Mouse (Mus musculus): Measurements from ENCODE around the gene Arhgap21. TPM values are rescaled to one million over a fixed set of nuclear protein-coding genes. Genes with fewer than 3 reads are reported as not detected.
A peak's percentile ranks its signal among the peaks of the same experiment; 100 is the strongest.

Arhgap21 gene
- polyA plus RNA-seq, 1 experiment from 2014 or later, result 14.8 TPM

GRCm38 (mm10) chr2:20991508-20991907, 22.8 kb upstream of the Arhgap21 start:
- H3K27ac ChIP-seq (ENCODE audit: low read length), result no peak overlapping the region
- no peak overlapping the region for H3K9ac ChIP-seq (ENCODE audit: low read length)
- ATAC-seq (replicated peaks; ENCODE audit: extremely low read depth, insufficient read depth, low FRiP score), result no peak
- H3K4me2 ChIP-seq (ENCODE audit: low read depth, low read length), result no peak overlapping the region
- H3K9me3 ChIP-seq (replicated peaks; ENCODE audit: control insufficient read depth, low read length), result no peaks in the 10 kb centered on the region
- no peak overlapping the region for H3K4me3 ChIP-seq (ENCODE audit: low read length)
- H3K4me1 ChIP-seq (ENCODE audit: control insufficient read depth, insufficient read depth, low read length), result peaks cover 3% of the 10 kb centered on the region; the same call in 1 of the 2 replicates
- H3K27me3 ChIP-seq (ENCODE audit: control insufficient read depth, insufficient read depth, low read length), result no peaks in the 10 kb centered on the region
- no peaks in the 10 kb centered on the region for H3K36me3 ChIP-seq (ENCODE audit: control insufficient read depth, insufficient read depth)
- 93% methylated on average over 2 of the region's 2 CpGs for WGBS

GRCm38 (mm10) chr2:20990907-20991306, 22.2 kb upstream of the Arhgap21 start:
- no peaks in the 10 kb centered on the region for H3K36me3 ChIP-seq (ENCODE audit: control insufficient read depth, insufficient read depth)
- peak; percentile 58 for ATAC-seq (replicated peaks; ENCODE audit: extremely low read depth, insufficient read depth, low FRiP score)
- H3K4me3 ChIP-seq (ENCODE audit: low read length), result no peak overlapping the region
- H3K4me2 ChIP-seq (ENCODE audit: low read depth, low read length), result no peak overlapping the region
- peaks cover 3% of the 10 kb centered on the region; the same call in 1 of the 2 replicates for H3K4me1 ChIP-seq (ENCODE audit: control insufficient read depth, insufficient read depth, low read length)
- H3K9me3 ChIP-seq (replicated peaks; ENCODE audit: control insufficient read depth, low read length), result no peaks in the 10 kb centered on the region
- 19% methylated on average over 2 of the region's 2 CpGs for WGBS
- no peaks in the 10 kb centered on the region for H3K27me3 ChIP-seq (ENCODE audit: control insufficient read depth, insufficient read depth, low read length)
- H3K9ac ChIP-seq (ENCODE audit: low read length), result no peak overlapping the region
- no peak overlapping the region for H3K27ac ChIP-seq (ENCODE audit: low read length)

GRCm38 (mm10) chr2:20990056-20990455, 21.4 kb upstream of the Arhgap21 start:
- H3K27me3 ChIP-seq (ENCODE audit: control insufficient read depth, insufficient read depth, low read length), result no peaks in the 10 kb centered on the region
- no peak overlapping the region for H3K27ac ChIP-seq (ENCODE audit: low read length)
- peaks cover 3% of the 10 kb centered on the region; the same call in 1 of the 2 replicates for H3K4me1 ChIP-seq (ENCODE audit: control insufficient read depth, insufficient read depth, low read length)
- H3K4me3 ChIP-seq (ENCODE audit: low read length), result no peak overlapping the region
- no peak for ATAC-seq (replicated peaks; ENCODE audit: extremely low read depth, insufficient read depth, low FRiP score)
- H3K4me2 ChIP-seq (ENCODE audit: low read depth, low read length), result no peak overlapping the region
- H3K9ac ChIP-seq (ENCODE audit: low read length), result no peak overlapping the region
- WGBS, result 81% methylated on average over 3 of the region's 3 CpGs
- H3K36me3 ChIP-seq (ENCODE audit: control insufficient read depth, insufficient read depth), result no peaks in the 10 kb centered on the region
- H3K9me3 ChIP-seq (replicated peaks; ENCODE audit: control insufficient read depth, low read length), result no peaks in the 10 kb centered on the region

- H3K4me1 ChIP-seq (ENCODE audit: control insufficient read depth, insufficient read depth, low read length), result peaks cover 3% of the 10 kb centered on the region; the same call in 1 of the 2 replicates
- H3K9ac ChIP-seq (ENCODE audit: low read length), result no peak overlapping the region
- no peak overlapping the region for H3K27ac ChIP-seq (ENCODE audit: low read length)
- WGBS, result 47% methylated on average over 3 of the region's 3 CpGs
- ATAC-seq (replicated peaks; ENCODE audit: extremely low read depth, insufficient read depth, low FRiP score), result no peak
- no peak overlapping the region for H3K4me3 ChIP-seq (ENCODE audit: low read length)
- H3K9me3 ChIP-seq (replicated peaks; ENCODE audit: control insufficient read depth, low read length), result no peaks in the 10 kb centered on the region
- H3K4me2 ChIP-seq (ENCODE audit: low read depth, low read length), result no peak overlapping the region
- H3K27me3 ChIP-seq (ENCODE audit: control insufficient read depth, insufficient read depth, low read length), result no peaks in the 10 kb centered on the region
- H3K36me3 ChIP-seq (ENCODE audit: control insufficient read depth, insufficient read depth), result no peaks in the 10 kb centered on the region
Measured at GRCm38 (mm10) chr2:20987822-20988221, 19.1 kb upstream of the Arhgap21 start.

GRCm38 (mm10) chr2:20978726-20979125, 10.0 kb upstream of the Arhgap21 start:
- 74% methylated on average over 8 of the region's 8 CpGs for whole genome bisulfite sequencing
- ATAC-seq (replicated peaks; ENCODE audit: extremely low read depth, insufficient read depth, low FRiP score), result no peak
- H3K36me3 ChIP-seq (ENCODE audit: control insufficient read depth, insufficient read depth), result no peaks in the 10 kb centered on the region
- no peaks in the 10 kb centered on the region for H3K9me3 ChIP-seq (replicated peaks; ENCODE audit: control insufficient read depth, low read length)
- no peak overlapping the region for H3K4me2 ChIP-seq (ENCODE audit: low read depth, low read length)
- no peaks in the 10 kb centered on the region for H3K27me3 ChIP-seq (ENCODE audit: control insufficient read depth, insufficient read depth, low read length)
- no peak overlapping the region for H3K4me3 ChIP-seq (ENCODE audit: low read length)
- H3K4me1 ChIP-seq (ENCODE audit: control insufficient read depth, insufficient read depth, low read length), result no peaks in the 10 kb centered on the region
- no peak overlapping the region for H3K9ac ChIP-seq (ENCODE audit: low read length)
- H3K27ac ChIP-seq (ENCODE audit: low read length), result no peak overlapping the region

- no peaks in the 10 kb centered on the region for H3K27me3 ChIP-seq (ENCODE audit: control insufficient read depth, insufficient read depth, low read length)
- H3K36me3 ChIP-seq (ENCODE audit: control insufficient read depth, insufficient read depth), result no peaks in the 10 kb centered on the region
- no peak for ATAC-seq (replicated peaks; ENCODE audit: extremely low read depth, insufficient read depth, low FRiP score)
- 0 out of 2 replicates have a peak, but pooled peaks cover 2% of the 10 kb centered on the region for H3K4me1 ChIP-seq (ENCODE audit: control insufficient read depth, insufficient read depth, low read length)
- H3K9me3 ChIP-seq (replicated peaks; ENCODE audit: control insufficient read depth, low read length), result no peaks in the 10 kb centered on the region
- H3K4me2 ChIP-seq (ENCODE audit: low read depth, low read length), result no peak overlapping the region
- H3K9ac ChIP-seq (ENCODE audit: low read length), result no peak overlapping the region
- H3K4me3 ChIP-seq (ENCODE audit: low read length), result no peak overlapping the region
- no peak overlapping the region for H3K27ac ChIP-seq (ENCODE audit: low read length)
Measured at GRCm38 (mm10) chr2:20977051-20977450, 8.4 kb upstream of the Arhgap21 start.

- Histone ChIP-seq H3K27me3 (ENCODE audit: control insufficient read depth, insufficient read depth, low read length) (no peaks in the 10 kb centered on the region), H3K9me3 (replicated peaks; ENCODE audit: control insufficient read depth, low read length) (no peaks in the 10 kb centered on the region), H3K27ac (ENCODE audit: low read length) (no peak overlapping the region), H3K4me1 (ENCODE audit: control insufficient read depth, insufficient read depth, low read length) (peaks cover 13% of the 10 kb centered on the region), H3K9ac (ENCODE audit: low read length) (no peak overlapping the region), H3K4me2 (ENCODE audit: low read depth, low read length) (no peak overlapping the region), H3K4me3 (ENCODE audit: low read length) (no peak overlapping the region), H3K36me3 (ENCODE audit: control insufficient read depth, insufficient read depth) (no peaks in the 10 kb centered on the region)
- ATAC-seq (replicated peaks; ENCODE audit: extremely low read depth, insufficient read depth, low FRiP score), result no peak
- 40% methylated on average over 3 of the region's 3 CpGs for WGBS
Measured at GRCm38 (mm10) chr2:20973513-20973912, 4.8 kb upstream of the Arhgap21 start.

GRCm38 (mm10) chr2:20972180-20972579, 3.5 kb upstream of the Arhgap21 start:
- Histone ChIP-seq H3K9me3 (replicated peaks; ENCODE audit: control insufficient read depth, low read length) (no peaks in the 10 kb centered on the region), H3K4me3 (ENCODE audit: low read length) (no peak overlapping the region), H3K36me3 (ENCODE audit: control insufficient read depth, insufficient read depth) (no peaks in the 10 kb centered on the region), H3K27me3 (ENCODE audit: control insufficient read depth, insufficient read depth, low read length) (no peaks in the 10 kb centered on the region), H3K9ac (ENCODE audit: low read length) (no peak overlapping the region), H3K27ac (ENCODE audit: low read length) (peak overlapping the region; percentile 79), H3K4me1 (ENCODE audit: control insufficient read depth, insufficient read depth, low read length) (peaks cover 13% of the 10 kb centered on the region), H3K4me2 (ENCODE audit: low read depth, low read length) (no peak overlapping the region)
- 24% methylated on average over 1 of the region's 1 CpGs for WGBS
- ATAC-seq (replicated peaks; ENCODE audit: extremely low read depth, insufficient read depth, low FRiP score), result no peak

GRCm38 (mm10) chr2:20971628-20972027, 2.9 kb upstream of the Arhgap21 start:
- H3K9ac ChIP-seq (ENCODE audit: low read length), result no peak overlapping the region
- no peak overlapping the region for H3K4me2 ChIP-seq (ENCODE audit: low read depth, low read length)
- H3K4me1 ChIP-seq (ENCODE audit: control insufficient read depth, insufficient read depth, low read length), result peaks cover 18% of the 10 kb centered on the region
- H3K9me3 ChIP-seq (replicated peaks; ENCODE audit: control insufficient read depth, low read length), result no peaks in the 10 kb centered on the region
- peak overlapping the region; percentile 79 for H3K27ac ChIP-seq (ENCODE audit: low read length)
- no peak for ATAC-seq (replicated peaks; ENCODE audit: extremely low read depth, insufficient read depth, low FRiP score)
- H3K4me3 ChIP-seq (ENCODE audit: low read length), result no peak overlapping the region
- no peaks in the 10 kb centered on the region for H3K36me3 ChIP-seq (ENCODE audit: control insufficient read depth, insufficient read depth)
- no peaks in the 10 kb centered on the region for H3K27me3 ChIP-seq (ENCODE audit: control insufficient read depth, insufficient read depth, low read length)
